Mouse (Mus musculus) small intestine, adult 2 months (tissue): ENCODE measurements at regions not wholly inside any gene's neighbourhood (a gene's known extent, or its start where the extent isn't known, plus 50 kb on each side); places are given as distances from the start of the nearest gene placed in this dataset.

Experiments used
- CTCF ChIP-seq: fragments of 200-500 bp; IDR thresholded peaks from 2 replicates; pipeline ENCODE4 v1.5.1; 2012; ENCODE audit warnings: low read depth, mild to moderate bottlenecking, control low read depth, inconsistent platforms, low read length, moderate library complexity, mixed read lengths; ENCODE audit not compliant: insufficient replicate concordance, insufficient read length; ENCODE audit errors: extremely low read depth
- POLR2A ChIP-seq: fragments of 200-500 bp; IDR thresholded peaks from 2 replicates; pipeline ENCODE4 v1.6.1; 2012; ENCODE audit warnings: low read depth, mild to moderate bottlenecking, control low read depth, inconsistent platforms, low read length, moderate library complexity

GRCm38 (mm10) chr14:80137541-80137940, 153.7 kb downstream of the Olfm4 start:
- TF ChIP-seq CTCF (no peak), POLR2A (no peak)
